Mouse (Mus musculus): ENCODE measurements around the gene Olfr572. TPM values are rescaled to one million over a fixed set of nuclear protein-coding genes. Genes with fewer than 3 reads are reported as not detected.

The Olfr572 gene
- polyA plus RNA-seq (2012; ENCODE audit: low replicate concordance), result not detected in 2 replicates

DNA sequence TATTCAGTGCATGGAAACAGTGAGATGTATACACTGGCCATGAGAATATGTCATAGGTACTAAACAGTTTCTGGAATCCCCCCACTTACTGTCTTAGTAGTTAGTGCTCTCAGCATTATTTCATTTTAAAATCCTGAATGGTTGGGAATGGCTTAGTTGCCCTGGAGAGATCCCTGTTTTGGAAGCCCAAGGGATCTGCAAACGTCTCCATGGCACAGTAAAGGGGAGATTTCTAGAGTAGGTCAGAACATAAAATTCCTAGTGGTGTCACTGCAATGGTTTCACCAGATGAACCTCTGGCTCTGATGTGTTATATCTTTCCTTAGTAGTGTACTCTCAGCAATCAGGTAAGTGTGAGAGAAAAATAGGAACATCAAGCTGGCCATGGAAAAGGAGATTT lies at the start of gene Olfr572:
Olfr572 (plus strand) TSS at position 301 of the 400 bp plus-strand sequence.

DNA sequence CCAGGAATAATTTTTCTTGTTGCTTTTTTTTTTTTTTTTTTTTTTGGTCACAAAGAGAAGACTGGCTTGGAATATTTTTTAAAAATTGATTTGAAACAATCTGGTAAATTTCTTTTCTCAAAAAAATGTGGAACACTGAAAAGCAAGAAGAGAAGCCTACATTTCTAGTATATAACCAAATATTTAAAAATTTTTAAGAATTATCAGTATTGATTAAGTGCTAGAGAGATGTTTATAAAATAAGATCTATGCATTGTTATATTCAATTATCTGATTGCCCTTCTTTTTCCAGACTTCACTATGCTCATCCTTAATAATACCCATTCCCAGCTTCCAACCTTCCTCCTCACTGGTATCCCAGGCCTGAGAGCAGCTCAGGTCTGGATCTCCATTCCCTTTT lies 47.4 kb upstream of the Olfr572 start, which contains the start of gene Olfr568:
Olfr568 (plus strand) TSS at position 301 of the 400 bp plus-strand sequence.

DNA sequence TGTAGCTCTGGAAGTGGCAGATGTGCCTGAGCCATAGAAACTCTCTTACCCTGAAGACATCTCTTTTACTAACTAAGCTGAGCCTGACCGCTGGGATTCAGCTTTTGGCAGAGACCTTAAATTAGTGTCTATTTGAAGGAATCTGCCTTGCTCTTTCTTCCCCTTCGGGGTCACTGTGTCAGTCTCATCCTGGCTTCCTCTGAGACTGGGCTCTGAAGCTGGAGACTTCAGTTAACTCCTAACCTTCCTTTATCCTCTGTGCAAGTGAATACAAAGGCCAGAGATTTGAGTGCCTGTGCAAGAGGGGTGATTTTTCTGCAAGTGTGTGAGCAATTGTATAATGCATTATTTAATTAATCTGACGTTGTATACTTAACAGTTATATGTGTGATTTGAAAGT lies 33.4 kb upstream of the Olfr572 start, which contains the start of gene Olfr569:
Olfr569 (minus strand) TSS at position 101 of the 400 bp plus-strand sequence.

DNA sequence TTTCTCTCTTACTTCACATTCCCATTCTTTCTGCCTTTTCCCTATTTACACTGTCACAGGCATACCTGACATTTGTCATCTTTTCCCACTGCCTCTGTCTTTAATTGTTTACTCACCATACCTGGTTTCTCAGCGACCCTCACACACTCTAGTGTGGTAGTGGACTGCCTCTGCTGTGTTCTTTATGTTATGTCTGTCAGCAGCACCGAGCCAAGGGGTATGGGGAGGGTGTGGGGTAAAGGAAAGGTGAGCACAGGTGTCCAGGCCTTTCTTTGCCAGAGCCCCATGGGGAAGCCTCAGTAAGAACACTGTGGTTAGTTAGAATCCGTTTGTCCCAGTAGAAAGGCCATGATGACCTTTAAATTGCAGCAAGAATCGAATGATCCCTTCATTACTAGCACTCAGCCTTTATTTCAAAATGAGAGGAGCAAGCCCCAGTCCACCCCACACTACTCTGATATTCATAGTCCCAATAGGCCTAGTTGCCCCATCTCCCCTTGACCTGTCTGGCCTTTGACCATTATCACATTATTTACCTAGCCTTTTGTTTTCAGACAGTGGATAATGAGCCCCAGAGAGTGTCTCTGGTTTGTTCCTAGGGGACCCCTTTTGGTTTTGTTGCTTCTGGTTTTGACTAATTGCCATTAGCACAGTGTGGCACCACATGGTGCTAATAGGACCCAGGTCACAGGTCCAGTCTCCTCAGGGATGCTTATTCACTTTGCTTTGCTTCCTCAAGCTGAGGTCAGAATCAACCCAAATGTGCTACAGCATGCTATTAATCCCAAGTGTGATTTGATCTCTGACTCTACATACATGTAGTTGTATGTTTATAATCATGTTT lies 7.0 kb upstream of the Olfr572 start, which contains the start of gene Olfr571:
Olfr571 (minus strand) TSS at position 505 of the 844 bp plus-strand sequence.

DNA sequence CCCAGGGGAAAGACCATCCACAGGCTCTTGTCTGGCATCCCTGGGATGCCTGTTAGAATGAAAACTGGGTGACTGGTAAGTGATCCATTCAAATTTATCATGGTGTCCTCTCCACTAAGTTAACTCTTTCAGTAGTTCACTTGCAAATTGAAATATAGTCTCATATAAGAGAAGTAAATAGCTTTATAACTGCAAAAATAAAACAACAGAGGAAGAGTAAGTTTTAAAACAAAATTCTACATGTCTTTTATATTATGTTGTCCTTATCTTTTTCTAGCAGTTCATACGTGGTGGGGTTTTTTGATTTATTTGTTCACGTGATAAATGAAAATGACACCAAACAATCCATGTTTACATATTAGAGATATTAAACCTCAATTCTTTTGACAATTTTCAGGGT lies 18.3 kb downstream of the Olfr572 start, which contains the start of gene Olfr573-ps1:
Olfr573-ps1 (minus strand) TSS at position 101 of the 400 bp plus-strand sequence.

DNA sequence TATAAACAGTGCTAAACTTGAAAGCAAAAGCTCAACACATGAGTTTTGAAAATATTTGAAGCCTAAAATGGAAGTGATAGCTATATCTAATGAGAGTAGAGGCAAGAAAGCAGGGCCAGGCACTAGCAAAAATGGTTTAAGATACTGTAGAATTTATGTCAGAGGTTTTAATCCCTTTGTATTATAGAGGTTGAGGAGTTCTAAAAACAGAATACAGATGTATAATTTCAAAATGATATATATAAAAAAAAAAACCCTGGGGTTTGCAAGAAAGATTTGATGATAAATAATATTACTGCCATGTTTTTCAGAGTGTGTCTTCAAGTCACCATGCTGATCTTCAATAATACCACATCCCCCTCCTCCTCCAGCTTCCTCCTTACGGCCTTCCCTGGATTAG lies 24.0 kb downstream of the Olfr572 start, which contains the start of gene Olfr574:
Olfr574 (plus strand) TSS at position 301 of the 400 bp plus-strand sequence.

DNA sequence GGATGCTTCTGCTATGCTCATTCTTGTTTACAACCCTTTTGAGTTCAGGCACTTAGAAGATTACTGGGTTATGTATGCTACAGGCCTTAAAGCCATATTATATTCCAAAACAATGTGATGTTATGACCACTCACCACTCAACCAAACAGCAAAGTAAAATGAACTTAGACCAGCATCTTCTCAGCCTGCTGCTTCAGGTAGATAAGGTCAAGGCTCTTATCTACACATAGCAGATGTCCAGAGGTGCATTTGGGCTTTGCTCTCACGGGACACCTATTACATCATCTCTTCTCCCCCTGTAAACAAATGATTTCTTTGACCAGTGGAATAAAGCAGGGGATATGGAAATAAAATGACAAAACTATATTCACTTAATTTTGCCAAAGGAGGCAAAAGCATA lies 34.4 kb downstream of the Olfr572 start, which contains the start of gene Olfr575:
Olfr575 (minus strand) TSS at position 183 of the 400 bp plus-strand sequence.

DNA sequence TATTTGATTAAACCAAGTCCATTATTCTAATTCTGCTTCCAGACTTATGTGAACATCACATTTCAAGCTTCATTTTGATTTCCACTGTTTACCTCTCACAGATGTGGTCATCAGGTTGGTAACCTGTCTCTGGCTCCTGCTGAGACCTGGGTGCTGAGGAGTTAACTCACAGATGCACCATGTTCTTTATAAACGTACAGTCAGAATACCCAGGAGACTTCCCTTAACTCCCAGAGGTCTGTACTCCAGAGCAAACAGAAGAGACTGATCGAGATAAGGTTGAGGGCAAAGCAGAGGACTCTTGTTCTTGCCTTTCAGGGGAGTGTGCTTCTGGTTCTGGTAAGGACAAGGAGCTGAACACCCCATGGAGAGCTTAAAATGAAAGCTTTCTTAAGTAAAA lies 38.2 kb downstream of the Olfr572 start, which contains the start of gene Olfr576:
Olfr576 (plus strand) TSS at position 301 of the 400 bp plus-strand sequence.

DNA sequence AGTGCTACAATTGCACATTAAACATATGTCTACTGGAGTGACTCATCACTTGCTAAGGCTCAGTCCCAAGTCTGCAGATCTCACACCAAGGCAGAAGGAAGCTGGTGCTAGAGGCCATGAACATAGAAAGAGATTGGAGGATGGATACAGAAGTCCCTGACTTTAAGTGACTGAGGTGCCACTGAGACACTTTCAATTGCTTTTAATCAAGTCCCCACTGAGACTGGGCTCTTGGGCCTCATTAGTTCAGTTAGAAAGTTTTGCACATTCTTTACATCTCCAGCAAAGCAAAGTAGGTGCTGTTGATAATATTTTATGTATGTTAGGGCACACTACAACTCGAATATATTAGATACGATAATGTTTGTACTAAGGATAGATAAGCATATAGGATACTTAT lies 51.6 kb downstream of the Olfr572 start, which contains the start of gene Olfr577:
Olfr577 (minus strand) TSS at position 101 of the 400 bp plus-strand sequence.

Other genes with a start within 250 kb of the Olfr572 start
- 0.35 and 1.2 TPM in 2 replicates for gene Trim68, start 237.1 kb upstream of the Olfr572 start, polyA plus RNA-seq (2012; ENCODE audit: low replicate concordance)
- gene Olfr557, start 228.5 kb upstream of the Olfr572 start, polyA plus RNA-seq (2012; ENCODE audit: low replicate concordance), result not detected in 2 replicates
- gene Olfr558, start 222.2 kb upstream of the Olfr572 start, polyA plus RNA-seq (2012; ENCODE audit: low replicate concordance), result not detected in 2 replicates
- gene Olfr33, start 205.3 kb upstream of the Olfr572 start, polyA plus RNA-seq (2012; ENCODE audit: low replicate concordance), result not detected in 2 replicates
- not detected in 2 replicates for gene Olfr559, start 196.9 kb upstream of the Olfr572 start, polyA plus RNA-seq (2012; ENCODE audit: low replicate concordance)
- gene Olfr560, start 165.0 kb upstream of the Olfr572 start, polyA plus RNA-seq (2012; ENCODE audit: low replicate concordance), result not detected in 2 replicates
- gene Olfr78, start 164.9 kb upstream of the Olfr572 start, polyA plus RNA-seq (2012; ENCODE audit: low replicate concordance), result not detected in 2 replicates
- gene Olfr561, start 153.2 kb upstream of the Olfr572 start, polyA plus RNA-seq (2012; ENCODE audit: low replicate concordance), result not detected in 2 replicates
- not detected in 2 replicates for gene Olfr564, start 120.9 kb upstream of the Olfr572 start, polyA plus RNA-seq (2012; ENCODE audit: low replicate concordance)
- not detected in 2 replicates for gene Olfr566, start 65.6 kb upstream of the Olfr572 start, polyA plus RNA-seq (2012; ENCODE audit: low replicate concordance)
- gene Olfr568, start 47.3 kb upstream of the Olfr572 start, polyA plus RNA-seq (2012; ENCODE audit: low replicate concordance), result not detected in 2 replicates
- gene Olfr569, start 33.5 kb upstream of the Olfr572 start, polyA plus RNA-seq (2012; ENCODE audit: low replicate concordance), result not detected in 2 replicates
- not detected in 2 replicates for gene Olfr570, start 29.8 kb upstream of the Olfr572 start, polyA plus RNA-seq (2012; ENCODE audit: low replicate concordance)
- not detected in 2 replicates for gene Olfr571, start 6.9 kb upstream of the Olfr572 start, polyA plus RNA-seq (2012; ENCODE audit: low replicate concordance)
- 0.21 TPM in 1 of 2 replicates, not detected in the other for gene Olfr573-ps1, start 18.2 kb downstream of the Olfr572 start, polyA plus RNA-seq (2012; ENCODE audit: low replicate concordance)
- gene Olfr574, start 24.1 kb downstream of the Olfr572 start, polyA plus RNA-seq (2012; ENCODE audit: low replicate concordance), result not detected in 2 replicates
- not detected in 2 replicates for gene Olfr575, start 34.4 kb downstream of the Olfr572 start, polyA plus RNA-seq (2012; ENCODE audit: low replicate concordance)
- gene Olfr576, start 38.3 kb downstream of the Olfr572 start, polyA plus RNA-seq (2012; ENCODE audit: low replicate concordance), result not detected in 2 replicates
- not detected in 2 replicates for gene Olfr577, start 51.5 kb downstream of the Olfr572 start, polyA plus RNA-seq (2012; ENCODE audit: low replicate concordance)
- not detected in 2 replicates for gene Olfr578, start 64.9 kb downstream of the Olfr572 start, polyA plus RNA-seq (2012; ENCODE audit: low replicate concordance)
- gene Olfr582, start 113.6 kb downstream of the Olfr572 start, polyA plus RNA-seq (2012; ENCODE audit: low replicate concordance), result not detected in 2 replicates
- gene Olfr583, start 126.9 kb downstream of the Olfr572 start, polyA plus RNA-seq (2012; ENCODE audit: low replicate concordance), result not detected in 2 replicates
- not detected in 2 replicates for gene Olfr584, start 157.5 kb downstream of the Olfr572 start, polyA plus RNA-seq (2012; ENCODE audit: low replicate concordance)
- gene Olfr585, start 173.3 kb downstream of the Olfr572 start, polyA plus RNA-seq (2012; ENCODE audit: low replicate concordance), result not detected in 2 replicates
- not detected in 2 replicates for gene Olfr586, start 201.2 kb downstream of the Olfr572 start, polyA plus RNA-seq (2012; ENCODE audit: low replicate concordance)
- gene Olfr588-ps1, start 216.5 kb downstream of the Olfr572 start, polyA plus RNA-seq (2012; ENCODE audit: low replicate concordance), result not detected in 2 replicates
- not detected in 2 replicates for gene Olfr589, start 231.9 kb downstream of the Olfr572 start, polyA plus RNA-seq (2012; ENCODE audit: low replicate concordance)

Measured in leukemia stem cell, adult 10-12 weeks (primary cell).